Mouse (Mus musculus): ENCODE results near the gene 1500009C09Rik. TPM values are rescaled to one million over a fixed set of nuclear protein-coding genes. Genes with fewer than 3 reads are reported as not detected.

Gene 1500009C09Rik
- polyA plus RNA-seq, 1 experiment from 2014 or later = 0.68 TPM

GRCm38 (mm10) chr15:82255944-82256383 lies 3.8 kb downstream of the 1500009C09Rik start:
- WGBS = 34% methylated on average over 10 of the region's 10 CpGs
- Histone ChIP-seq H3K27ac (ENCODE audit: low read depth, low read length) (peak overlapping the region; percentile 67; the same call in 1 of the 2 replicates), H3K36me3 (ENCODE audit: control insufficient read depth, insufficient read depth, low read length) (no peaks in the 10 kb centered on the region), H3K4me2 (ENCODE audit: low read depth) (peak overlapping the region; percentile 32), H3K9ac (ENCODE audit: low read length) (peak overlapping the region; percentile 9), H3K27me3 (ENCODE audit: control insufficient read depth, insufficient read depth, low read length) (no peaks in the 10 kb centered on the region), H3K4me3 (ENCODE audit: low read depth, low read length) (peak overlapping the region; percentile 16), H3K9me3 (ENCODE audit: control insufficient read depth, low read length) (no peaks in the 10 kb centered on the region), H3K4me1 (ENCODE audit: control insufficient read depth, insufficient read depth, low read length) (peaks cover 11% of the 10 kb centered on the region)
- DNase-seq (ENCODE audit: low spot score) (peak; percentile 75), ATAC-seq (ENCODE audit: insufficient read depth, low FRiP score, low TSS enrichment) (peak; percentile 81)

DNA sequence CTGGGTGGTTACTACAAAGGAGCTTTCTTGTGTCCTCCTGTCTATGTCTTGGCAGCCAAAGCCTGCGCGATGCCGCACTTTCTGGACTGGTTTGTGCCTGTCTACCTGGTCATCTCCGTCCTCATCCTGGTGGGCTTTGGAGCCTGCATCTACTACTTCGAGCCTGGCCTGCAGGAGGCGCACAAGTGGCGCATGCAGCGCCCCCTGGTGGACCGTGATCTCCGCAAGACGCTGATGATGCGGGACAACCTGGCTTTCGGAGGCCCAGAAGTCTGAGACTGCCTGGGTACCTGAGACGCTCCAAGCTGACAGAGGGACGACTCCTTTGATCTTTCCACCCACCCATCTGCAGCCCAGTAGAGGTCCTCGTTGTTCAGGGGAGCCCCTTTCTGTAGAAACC lies 7.3 kb downstream of the 1500009C09Rik start:
- DNase-seq (ENCODE audit: low spot score) = peak; percentile 82
- H3K27me3 ChIP-seq (ENCODE audit: control insufficient read depth, insufficient read depth, low read length) = no peaks in the 10 kb centered on the region
- no peak overlapping the region for H3K9ac ChIP-seq (ENCODE audit: low read length)
- no peak overlapping the region for H3K4me3 ChIP-seq (ENCODE audit: low read depth, low read length)
- H3K4me1 ChIP-seq (ENCODE audit: control insufficient read depth, insufficient read depth, low read length) = peaks cover 11% of the 10 kb centered on the region
- H3K27ac ChIP-seq (ENCODE audit: low read depth, low read length) = no peak overlapping the region
- H3K9me3 ChIP-seq (ENCODE audit: control insufficient read depth, low read length) = no peaks in the 10 kb centered on the region
- 13% methylated on average over 16 of the region's 16 CpGs for WGBS
- no peak for ATAC-seq (ENCODE audit: insufficient read depth, low FRiP score, low TSS enrichment)
- no peak overlapping the region for H3K4me2 ChIP-seq (ENCODE audit: low read depth)
- no peaks in the 10 kb centered on the region for H3K36me3 ChIP-seq (ENCODE audit: control insufficient read depth, insufficient read depth, low read length)

DNA sequence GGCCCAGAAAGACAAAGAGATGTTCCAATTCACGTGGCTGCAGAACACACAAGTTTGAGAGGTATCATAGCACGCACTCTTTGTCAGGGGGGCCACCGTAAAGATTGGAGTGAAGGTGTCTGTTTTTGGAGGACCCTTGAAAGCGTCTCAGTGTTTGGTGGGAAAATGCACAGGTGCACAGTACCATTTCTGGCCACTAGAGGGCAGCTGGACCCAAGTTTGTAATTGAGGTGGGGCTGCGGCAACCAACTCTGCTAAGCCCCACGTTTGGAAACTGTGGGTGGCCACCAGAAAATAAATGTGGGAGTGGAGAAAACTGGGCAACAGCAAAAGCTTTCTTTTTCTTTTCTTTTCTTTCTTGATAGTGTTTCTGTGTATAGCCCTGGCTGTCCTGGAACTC lies 14.2 kb downstream of the 1500009C09Rik start:
- peaks cover 8% of the 10 kb centered on the region for H3K4me1 ChIP-seq (ENCODE audit: control insufficient read depth, insufficient read depth, low read length)
- no peak overlapping the region for H3K4me2 ChIP-seq (ENCODE audit: low read depth)
- no peaks in the 10 kb centered on the region for H3K9me3 ChIP-seq (ENCODE audit: control insufficient read depth, low read length)
- no peak overlapping the region for H3K27ac ChIP-seq (ENCODE audit: low read depth, low read length)
- WGBS = 15% methylated on average over 6 of the region's 6 CpGs
- no peak overlapping the region for H3K4me3 ChIP-seq (ENCODE audit: low read depth, low read length)
- ATAC-seq (ENCODE audit: insufficient read depth, low FRiP score, low TSS enrichment) (no peak), DNase-seq (ENCODE audit: low spot score) (peak; percentile 76)
- H3K36me3 ChIP-seq (ENCODE audit: control insufficient read depth, insufficient read depth, low read length) = no peaks in the 10 kb centered on the region
- no peak overlapping the region for H3K9ac ChIP-seq (ENCODE audit: low read length)
- H3K27me3 ChIP-seq (ENCODE audit: control insufficient read depth, insufficient read depth, low read length) = no peaks in the 10 kb centered on the region

- 18% methylated on average over 3 of the region's 3 CpGs for WGBS
- H3K9me3 ChIP-seq (ENCODE audit: control insufficient read depth, low read length) = no peaks in the 10 kb centered on the region
- H3K4me1 ChIP-seq (ENCODE audit: control insufficient read depth, insufficient read depth, low read length) = peaks cover 8% of the 10 kb centered on the region
- H3K4me2 ChIP-seq (ENCODE audit: low read depth) = no peak overlapping the region
- H3K4me3 ChIP-seq (ENCODE audit: low read depth, low read length) = no peak overlapping the region
- no peak overlapping the region for H3K9ac ChIP-seq (ENCODE audit: low read length)
- no peak overlapping the region for H3K27ac ChIP-seq (ENCODE audit: low read depth, low read length)
- H3K27me3 ChIP-seq (ENCODE audit: control insufficient read depth, insufficient read depth, low read length) = no peaks in the 10 kb centered on the region
- no peak for ATAC-seq (ENCODE audit: insufficient read depth, low FRiP score, low TSS enrichment)
- H3K36me3 ChIP-seq (ENCODE audit: control insufficient read depth, insufficient read depth, low read length) = no peaks in the 10 kb centered on the region
- peak; percentile 70 for DNase-seq (ENCODE audit: low spot score)
Observed at GRCm38 (mm10) chr15:82268185-82268584, 16.0 kb downstream of the 1500009C09Rik start.

GRCm38 (mm10) chr15:82268783-82269182 lies 16.6 kb downstream of the 1500009C09Rik start:
- Histone ChIP-seq H3K9ac (ENCODE audit: low read length) (0 out of 2 replicates have a peak overlapping the region, but pooled peaks have one; percentile 4), H3K4me1 (ENCODE audit: control insufficient read depth, insufficient read depth, low read length) (peaks cover 8% of the 10 kb centered on the region), H3K27me3 (ENCODE audit: control insufficient read depth, insufficient read depth, low read length) (peaks cover 2% of the 10 kb centered on the region; the same call in 1 of the 2 replicates), H3K27ac (ENCODE audit: low read depth, low read length) (no peak overlapping the region), H3K9me3 (ENCODE audit: control insufficient read depth, low read length) (no peaks in the 10 kb centered on the region), H3K4me2 (ENCODE audit: low read depth) (no peak overlapping the region), H3K36me3 (ENCODE audit: control insufficient read depth, insufficient read depth, low read length) (no peaks in the 10 kb centered on the region), H3K4me3 (ENCODE audit: low read depth, low read length) (no peak overlapping the region)
- ATAC-seq (ENCODE audit: insufficient read depth, low FRiP score, low TSS enrichment) (no peak), DNase-seq (ENCODE audit: low spot score) (no peak)
- 91% methylated on average over 9 of the region's 9 CpGs for WGBS

DNA sequence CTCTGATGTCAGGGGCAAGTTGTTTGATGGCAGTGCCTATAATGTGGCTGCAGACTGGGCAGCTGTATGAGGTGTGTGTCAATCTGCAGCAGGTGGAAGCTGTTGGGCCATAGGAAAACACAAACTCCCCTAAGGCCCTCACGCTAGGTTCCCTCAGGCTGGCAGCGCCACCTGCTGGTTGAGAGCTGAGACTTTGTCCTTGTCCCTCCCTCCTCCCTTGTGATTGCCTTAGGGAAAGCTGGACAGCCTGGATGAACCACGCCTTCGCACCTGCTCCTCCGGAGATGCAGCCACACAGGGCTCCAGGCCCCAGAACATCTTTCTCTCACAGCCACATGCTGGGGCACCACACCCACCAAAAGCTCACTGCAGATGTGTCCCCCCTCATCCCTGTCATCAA lies 19.0 kb downstream of the 1500009C09Rik start:
- H3K36me3 ChIP-seq (ENCODE audit: control insufficient read depth, insufficient read depth, low read length) = no peaks in the 10 kb centered on the region
- ATAC-seq (ENCODE audit: insufficient read depth, low FRiP score, low TSS enrichment) = 0 out of 2 replicates have a peak, but pooled peaks have one; percentile 10
- no peak overlapping the region for H3K9ac ChIP-seq (ENCODE audit: low read length)
- 2% methylated on average over 5 of the region's 5 CpGs for WGBS
- no peak overlapping the region for H3K4me3 ChIP-seq (ENCODE audit: low read depth, low read length)
- peaks cover 10% of the 10 kb centered on the region for H3K4me1 ChIP-seq (ENCODE audit: control insufficient read depth, insufficient read depth, low read length)
- H3K27me3 ChIP-seq (ENCODE audit: control insufficient read depth, insufficient read depth, low read length) = peaks cover 12% of the 10 kb centered on the region
- peak; percentile 89 for DNase-seq (ENCODE audit: low spot score)
- H3K27ac ChIP-seq (ENCODE audit: low read depth, low read length) = no peak overlapping the region
- H3K4me2 ChIP-seq (ENCODE audit: low read depth) = no peak overlapping the region
- H3K9me3 ChIP-seq (ENCODE audit: control insufficient read depth, low read length) = no peaks in the 10 kb centered on the region

GRCm38 (mm10) chr15:82272295-82272694 lies 20.1 kb downstream of the 1500009C09Rik start:
- H3K27me3 ChIP-seq (ENCODE audit: control insufficient read depth, insufficient read depth, low read length) = peaks cover 12% of the 10 kb centered on the region
- DNase-seq (ENCODE audit: low spot score) (no peak), ATAC-seq (ENCODE audit: insufficient read depth, low FRiP score, low TSS enrichment) (no peak)
- no peaks in the 10 kb centered on the region for H3K9me3 ChIP-seq (ENCODE audit: control insufficient read depth, low read length)
- H3K27ac ChIP-seq (ENCODE audit: low read depth, low read length) = no peak overlapping the region
- no peak overlapping the region for H3K4me3 ChIP-seq (ENCODE audit: low read depth, low read length)
- no peak overlapping the region for H3K4me2 ChIP-seq (ENCODE audit: low read depth)
- H3K4me1 ChIP-seq (ENCODE audit: control insufficient read depth, insufficient read depth, low read length) = peaks cover 21% of the 10 kb centered on the region
- H3K9ac ChIP-seq (ENCODE audit: low read length) = no peak overlapping the region
- H3K36me3 ChIP-seq (ENCODE audit: control insufficient read depth, insufficient read depth, low read length) = no peaks in the 10 kb centered on the region
- WGBS = 85% methylated on average over 6 of the region's 6 CpGs

- Histone ChIP-seq H3K36me3 (ENCODE audit: control insufficient read depth, insufficient read depth, low read length) (0 out of 2 replicates have a peak, but pooled peaks cover 2% of the 10 kb centered on the region), H3K4me1 (ENCODE audit: control insufficient read depth, insufficient read depth, low read length) (peaks cover 16% of the 10 kb centered on the region), H3K27ac (ENCODE audit: low read depth, low read length) (peak within 1 kb of the TSS; percentile 96), H3K9ac (ENCODE audit: low read length) (peak within 1 kb of the TSS; percentile 92), H3K9me3 (ENCODE audit: control insufficient read depth, low read length) (no peaks in the 10 kb centered on the region), H3K4me3 (ENCODE audit: low read depth, low read length) (peak within 1 kb of the TSS; percentile 72), H3K27me3 (ENCODE audit: control insufficient read depth, insufficient read depth, low read length) (peaks cover 12% of the 10 kb centered on the region), H3K4me2 (ENCODE audit: low read depth) (peak within 1 kb of the TSS; percentile 93)
- DNase-seq (ENCODE audit: low spot score) = no peak
- WGBS = 40% methylated on average over 6 of the region's 6 CpGs
- no peak for ATAC-seq (ENCODE audit: insufficient read depth, low FRiP score, low TSS enrichment)
Observed at GRCm38 (mm10) chr15:82274593-82274926, 22.4 kb downstream of the 1500009C09Rik start, which contains the start of gene Sept3. Sept3 (plus strand) TSS chr15:82274893.

Data from neural tube, embryonic 11.5 days (tissue).